10 mouse cellular contexts compared by ENCODE assay signal in genomic region chr12:75177646-75178030, GRCm38 (mm10). TPM values are rescaled to one million over a fixed set of nuclear protein-coding genes. Genes with fewer than 3 reads are reported as not detected.
A peak's percentile ranks its signal among the peaks of the same experiment; 100 is the strongest.
DNase-seq lines count a peak whose midpoint lies in the region; ATAC-seq lines count a peak whose summit lies in the region.
"Had no signal": no experiment of that assay in that cellular context is flagged by ENCODE, and none has a peak within 500 bp of the region (broad histone marks: within the 10 kb centered on the region; RNA-seq: fewer than 3 reads in every experiment).

No protein-coding gene starts in this region.

- H3K27ac ChIP-seq in lung, embryonic 16.5 days (ENCODE audit: low read length), result no peak overlapping the region
- H3K27ac ChIP-seq in intestine, embryonic 14.5 days (ENCODE audit: low read depth), result no peak overlapping the region
- H3K27ac ChIP-seq in stomach, embryonic 14.5 days (ENCODE audit: low read length), result no peak overlapping the region

- WGBS in lung, embryonic 16.5 days, result 3% methylated on average over 13 of the region's 13 CpGs
- WGBS in intestine, embryonic 14.5 days, result 3% methylated on average over 13 of the region's 13 CpGs
- 4% methylated on average over 13 of the region's 13 CpGs for WGBS in stomach, embryonic 14.5 days

- H3K4me1 ChIP-seq in lung, embryonic 16.5 days (replicated peaks; ENCODE audit: control insufficient read depth, insufficient read depth, low read length), result peaks cover 7% of the 10 kb centered on the region
- peaks cover 5% of the 10 kb centered on the region for H3K4me1 ChIP-seq in intestine, embryonic 14.5 days (replicated peaks; ENCODE audit: control insufficient read depth, insufficient read depth, low read length)
- peaks cover 7% of the 10 kb centered on the region; the same call in 1 of the 2 replicates for H3K4me1 ChIP-seq in stomach, embryonic 14.5 days (ENCODE audit: control insufficient read depth, insufficient read depth, low read length)

- no peak overlapping the region for H3K9ac ChIP-seq in lung, embryonic 16.5 days (ENCODE audit: low read length)
- H3K9ac ChIP-seq in intestine, embryonic 14.5 days (ENCODE audit: low read length), result no peak overlapping the region
- H3K9ac ChIP-seq in stomach, embryonic 14.5 days (replicated peaks; ENCODE audit: low read depth, low read length), result no peak overlapping the region

- H3K27me3 ChIP-seq in lung, embryonic 16.5 days (ENCODE audit: control insufficient read depth, insufficient read depth, low read depth, low read length), result peaks cover 50% of the 10 kb centered on the region
- H3K27me3 ChIP-seq in intestine, embryonic 14.5 days (replicated peaks; ENCODE audit: control insufficient read depth, insufficient read depth, low read length), result peaks cover 58% of the 10 kb centered on the region
- peaks cover 24% of the 10 kb centered on the region for H3K27me3 ChIP-seq in stomach, embryonic 14.5 days (ENCODE audit: control insufficient read depth, insufficient read depth, low read length)

- H3K9me3 ChIP-seq in lung, embryonic 16.5 days (ENCODE audit: control insufficient read depth, low read length), result no peaks in the 10 kb centered on the region
- H3K9me3 ChIP-seq in intestine, embryonic 14.5 days (ENCODE audit: control insufficient read depth, low read length), result no peaks in the 10 kb centered on the region
- no peaks in the 10 kb centered on the region for H3K9me3 ChIP-seq in stomach, embryonic 14.5 days (ENCODE audit: control insufficient read depth, low read depth, low read length)

- H3K4me3 ChIP-seq in lung, embryonic 16.5 days (ENCODE audit: low read length), result no peak overlapping the region; the same call in 1 of the 2 replicates
- peak overlapping the region; percentile 31; the same call in 1 of the 2 replicates for H3K4me3 ChIP-seq in intestine, embryonic 14.5 days (ENCODE audit: low read depth, low read length)
- peak overlapping the region; percentile 33 for H3K4me3 ChIP-seq in stomach, embryonic 14.5 days (ENCODE audit: low read depth, low read length)

- H3K4me2 ChIP-seq in lung, embryonic 16.5 days (ENCODE audit: low read depth, low read length), result peak overlapping the region; percentile 45
- H3K4me2 ChIP-seq in intestine, embryonic 14.5 days (ENCODE audit: low read length), result peak overlapping the region; percentile 53
- peak overlapping the region; percentile 73 for H3K4me2 ChIP-seq in stomach, embryonic 14.5 days (replicated peaks; ENCODE audit: low read depth, low read length)

- H3K36me3 ChIP-seq in lung, embryonic 16.5 days (ENCODE audit: control insufficient read depth, insufficient read depth, low read length), result no peaks in the 10 kb centered on the region
- H3K36me3 ChIP-seq in intestine, embryonic 14.5 days (ENCODE audit: control insufficient read depth, insufficient read depth, low read length), result no peaks in the 10 kb centered on the region
- H3K36me3 ChIP-seq in stomach, embryonic 14.5 days (ENCODE audit: control insufficient read depth, insufficient read depth, low read length), result no peaks in the 10 kb centered on the region

- DNase-seq in embryo, embryonic 10 days (ENCODE audit: low spot score), result peak; percentile 7
- DNase-seq in embryo, embryonic 9.5 days (ENCODE audit: extremely low spot score), result no peak
- no peak for DNase-seq in lung, adult 18-20 months
- DNase-seq in intestine, embryonic 14.5 days (ENCODE audit: low spot score), result no peak
- DNase-seq in adrenal gland, postnatal 36 days, result no peak
- no peak for DNase-seq in yolk sac, embryonic 10.5 days (ENCODE audit: low spot score)
- DNase-seq: heart, adult 18-20 months; lung, postnatal 10 days had no signal

- ATAC-seq in lung, embryonic 16.5 days (ENCODE audit: low read depth), result no peak
- no peak for ATAC-seq in intestine, embryonic 14.5 days (replicated peaks; ENCODE audit: low FRiP score, low TSS enrichment, low read depth)
- no peak for ATAC-seq in stomach, embryonic 14.5 days (ENCODE audit: insufficient number of reproducible peaks, insufficient read depth, low FRiP score, low read depth)

RNA-seq across cellular contexts. Expression of gene Kcnh5, which starts 0.5 kb away (rescaled TPM):
- polyA plus RNA-seq in lung, embryonic 16.5 days (2015; fragmentation: Nextera tagmentation; extraction: Ambion mirVana), result not detected in 2 replicates
- not detected in 2 replicates for polyA plus RNA-seq in intestine, embryonic 14.5 days (2014; fragmentation: Nextera tagmentation; extraction: Ambion mirVana)
- 0.18 and 0.27 TPM in 2 replicates for polyA plus RNA-seq in stomach, embryonic 14.5 days (2014; fragmentation: Nextera tagmentation; extraction: Ambion mirVana)
- under 1 TPM in 1 of 2 experiments, not detected in 1; 0.07 TPM for total RNA-seq in adrenal gland, postnatal 36 days (2021)
- total RNA-seq: heart, adult 18-20 months had no signal
